Mouse (Mus musculus) CH12.LX (cell line): Measurements from ENCODE around the gene AC124502.3. TPM values are rescaled to one million over a fixed set of nuclear protein-coding genes. Genes with fewer than 3 reads are reported as not detected.

Experiments
- DNase-seq: peaks from one replicate; pipeline ENCODE4 v3.0.0-alpha.2; 2013; ENCODE audit errors: extremely low read depth
- H3K27ac ChIP-seq: 2 replicates; pipeline ENCODE4 v1.5.1; 2012; ENCODE audit warnings: low read depth, mild to moderate bottlenecking, control low read depth, moderate library complexity; ENCODE audit not compliant: insufficient read depth
- H3K27me3 ChIP-seq: replicated peaks from 2 replicates; pipeline ENCODE3; 2012; ENCODE audit warnings: inconsistent platforms
- H3K36me3 ChIP-seq, 2 experiments: replicated peaks in 1 of 2; 2 replicates each; pipeline versions ENCODE3 to v1.6.1; 2012; ENCODE audit warnings: inconsistent platforms in 1 of 2, low read length in 1 of 2, mild to moderate bottlenecking in 1 of 2, mixed read lengths in 1 of 2, moderate library complexity in 1 of 2; ENCODE audit not compliant: control insufficient read depth in 1 of 2, insufficient read depth in 1 of 2
- H3K4me1 ChIP-seq, 2 experiments: 2 replicates each; pipeline ENCODE4 v1.6.1; 2012; ENCODE audit warnings: inconsistent platforms in 1 of 2, moderate library complexity in 1 of 2; ENCODE audit not compliant: insufficient read depth in 2 of 2, control insufficient read depth in 1 of 2
- H3K4me2 ChIP-seq: 2 replicates; pipeline ENCODE4 v1.6.1; 2012; ENCODE audit warnings: low read depth, mild to moderate bottlenecking, control low read depth; ENCODE audit not compliant: poor library complexity, insufficient read depth, severe bottlenecking
- H3K4me3 ChIP-seq, 3 experiments: fragments of 150-350 bp in 1 of 3; sonication (generic) in 1 of 3; replicated peaks in 1 of 3; 2 replicates each; pipeline versions ENCODE3 to v1.5.1; 2011 to 2012; ENCODE audit warnings: low read depth in 2 of 3, low read length in 2 of 3, mild to moderate bottlenecking in 2 of 3, moderate library complexity in 2 of 3, control low read depth in 1 of 3, improper control_type of control experiment in 1 of 3, inconsistent platforms in 1 of 3, mixed read lengths in 1 of 3; ENCODE audit not compliant: poor library complexity in 1 of 3
- H3K79me2 ChIP-seq: replicated peaks from 2 replicates; pipeline ENCODE4 v1.6.1; 2012; ENCODE audit warnings: mild to moderate bottlenecking, moderate library complexity; ENCODE audit not compliant: control insufficient read depth, poor library complexity, insufficient read depth, severe bottlenecking; ENCODE audit errors: extremely low read depth
- H3K9ac ChIP-seq: 2 replicates; pipeline ENCODE4 v1.6.1; 2012; ENCODE audit warnings: low read depth, mild to moderate bottlenecking, control low read depth, moderate library complexity; ENCODE audit not compliant: insufficient read depth
- H3K9me3 ChIP-seq: replicated peaks from 2 replicates; pipeline ENCODE3; 2012; ENCODE audit warnings: low read length, inconsistent platforms, mixed read lengths
- CHD2 ChIP-seq: IDR thresholded peaks from 2 replicates; pipeline ENCODE4 v1.6.1; 2011; ENCODE audit warnings: low read length, improper control_type of control experiment
- CTCF ChIP-seq, 2 experiments: IDR thresholded peaks in 1 of 2; conservative IDR thresholded peaks in 1 of 2; 2 replicates each; pipeline ENCODE4 v1.5.1; 2011 to 2012; ENCODE audit warnings: low read depth in 2 of 2, low read length in 2 of 2, improper control_type of control experiment in 1 of 2, inconsistent platforms in 1 of 2, mild to moderate bottlenecking in 1 of 2, moderate library complexity in 1 of 2
- E2F4 ChIP-seq: IDR thresholded peaks from 2 replicates; pipeline ENCODE4 v1.6.1; 2011; ENCODE audit warnings: low read depth, low read length, improper control_type of control experiment; ENCODE audit not compliant: insufficient replicate concordance
- ELF1 ChIP-seq: IDR thresholded peaks from 2 replicates; pipeline ENCODE4 v1.6.1; 2014; ENCODE audit warnings: low read depth, mild to moderate bottlenecking, inconsistent platforms, low read length, improper control_type of control experiment
- EP300 ChIP-seq: IDR thresholded peaks from 2 replicates; pipeline ENCODE4 v1.6.1; 2011; ENCODE audit warnings: low read length, improper control_type of control experiment
- ETS1 ChIP-seq: conservative IDR thresholded peaks from 2 replicates; pipeline ENCODE4 v1.6.1; 2012; ENCODE audit warnings: low read depth, mild to moderate bottlenecking, inconsistent platforms, low read length, improper control_type of control experiment, moderate library complexity
- JUN ChIP-seq: IDR thresholded peaks from 2 replicates; pipeline ENCODE4 v1.6.1; 2011; ENCODE audit warnings: low read depth, mild to moderate bottlenecking, low read length, improper control_type of control experiment, moderate library complexity; ENCODE audit not compliant: insufficient read depth
- JUND ChIP-seq: conservative IDR thresholded peaks from 2 replicates; pipeline ENCODE4 v1.6.1; 2011; ENCODE audit warnings: low read depth, low read length, improper control_type of control experiment
- KAT2A ChIP-seq: IDR thresholded peaks from 2 replicates; pipeline ENCODE4 v1.6.1; 2012; ENCODE audit warnings: low read length, improper control_type of control experiment, inconsistent platforms; ENCODE audit not compliant: insufficient replicate concordance
- MAFK ChIP-seq: IDR thresholded peaks from 2 replicates; pipeline ENCODE4 v1.6.1; 2011; ENCODE audit warnings: low read length, improper control_type of control experiment; ENCODE audit not compliant: insufficient replicate concordance
- MEF2A ChIP-seq: IDR thresholded peaks from 2 replicates; pipeline ENCODE4 v1.6.1; 2014; ENCODE audit warnings: low read depth, mild to moderate bottlenecking, inconsistent platforms, low read length, improper control_type of control experiment, borderline replicate concordance
- MXI1 ChIP-seq: IDR thresholded peaks from 2 replicates; pipeline ENCODE4 v1.6.1; 2011; ENCODE audit warnings: mild to moderate bottlenecking, low read depth, low read length, improper control_type of control experiment
- MYC ChIP-seq: IDR thresholded peaks from 2 replicates; pipeline ENCODE4 v1.6.1; 2011; ENCODE audit warnings: low read depth, mild to moderate bottlenecking, improper control_type of control experiment, low read length
- NELFE ChIP-seq: IDR thresholded peaks from 2 replicates; pipeline ENCODE4 v1.6.1; 2011; ENCODE audit warnings: low read depth, low read length, improper control_type of control experiment
- PAX5 ChIP-seq: IDR thresholded peaks from 2 replicates; pipeline ENCODE4 v1.6.1; 2012; ENCODE audit warnings: low read length, inconsistent platforms, mixed read lengths
- POLR2A ChIP-seq: IDR thresholded peaks from 2 replicates; pipeline ENCODE4 v1.6.1; 2011; ENCODE audit warnings: low read depth, mild to moderate bottlenecking, improper control_type of control experiment, low read length
- POLR2AphosphoS2 ChIP-seq: IDR thresholded peaks from 2 replicates; pipeline ENCODE4 v1.6.1; 2011; ENCODE audit warnings: low read depth, low read length, improper control_type of control experiment
- RAD21 ChIP-seq: IDR thresholded peaks from 2 replicates; pipeline ENCODE4 v1.6.1; 2011; ENCODE audit warnings: low read depth, mild to moderate bottlenecking, low read length, improper control_type of control experiment, moderate library complexity
- SIN3A ChIP-seq: IDR thresholded peaks from 2 replicates; pipeline ENCODE4 v1.6.1; 2012; ENCODE audit warnings: low read length, improper control_type of control experiment, inconsistent platforms
- SMC3 ChIP-seq: IDR thresholded peaks from 2 replicates; pipeline ENCODE4 v1.6.1; 2011; ENCODE audit warnings: low read depth, low read length, improper control_type of control experiment
- TBP ChIP-seq: conservative IDR thresholded peaks from 2 replicates; pipeline ENCODE4 v1.6.1; 2011; ENCODE audit warnings: low read depth, low read length, improper control_type of control experiment
- TCF12 ChIP-seq: IDR thresholded peaks from 2 replicates; pipeline ENCODE4 v1.6.1; 2014; ENCODE audit warnings: low read depth, mild to moderate bottlenecking, inconsistent platforms, low read length, improper control_type of control experiment
- UBTF ChIP-seq: IDR thresholded peaks from 2 replicates; pipeline ENCODE4 v1.6.1; 2012; ENCODE audit warnings: low read depth, mild to moderate bottlenecking, inconsistent platforms, low read length, improper control_type of control experiment, moderate library complexity
- USF1 ChIP-seq: IDR thresholded peaks from 2 replicates; pipeline ENCODE4 v1.6.1; 2014; ENCODE audit warnings: low read depth, mild to moderate bottlenecking, inconsistent platforms, low read length, improper control_type of control experiment
- USF2 ChIP-seq: conservative IDR thresholded peaks from 2 replicates; pipeline ENCODE4 v1.6.1; 2011; ENCODE audit warnings: low read depth, low read length, improper control_type of control experiment
- ZMIZ1 ChIP-seq: IDR thresholded peaks from 2 replicates; pipeline ENCODE4 v1.6.1; 2012; ENCODE audit warnings: low read depth, mild to moderate bottlenecking, inconsistent platforms, low read length, improper control_type of control experiment
- dilution Hi-C: fragments of 300-500 bp; cut with MboI; formaldehyde crosslinking; loops from 2 replicates; pipeline ENCODE4 v1.14.3; 2020; ENCODE audit warnings: low sequenced_read_pairs; ENCODE audit not compliant: extremely low pct_unique_long_range_greater_than_20kb, extremely low pct_ligation_motif_present
- in situ Hi-C: fragments of 300-500 bp; cut with MboI; formaldehyde crosslinking; loops from 3 replicates; pipeline ENCODE4 v1.14.3; 2019; ENCODE audit warnings: low sequenced_read_pairs, low pct_ligation_motif_present, low pct_unique_long_range_greater_than_20kb, mixed read lengths
- polyA plus RNA-seq: library from polyadenylated mRNA; unstranded; fragments of >175 nt; gene quantifications from 2 replicates; pipeline ENCODE4 v1.2.1, GENCODE M21; 2012; ENCODE audit warnings: low read depth; ENCODE audit not compliant: insufficient read length
- total RNA-seq, 2 experiments: library from RNA; depleted of rRNA; stranded (reverse); fragments of 300-350 nt in 1 of 2; fragments of >200 nt in 1 of 2; gene quantifications; 2 replicates each; pipeline ENCODE4 v1.2.3; 2012 to 2014

AC124502.3 gene
- total and polyA plus RNA-seq, 3 experiments: 0.15 to 2.1 (median 0.29) TPM

- DNase-seq: no peak
- peaks cover 84% of the 10 kb centered on the region for H3K27me3 ChIP-seq
- in situ Hi-C loops: loop anchor here (25.0 kb wide), 2 partner anchors 357 to 507 kb away; partner anchors contain the start of genes 2010003K11Rik, Rce1 and Syt12
- H3K27ac ChIP-seq: no peak overlapping the region
- dilution Hi-C loops: no loop called here
- peaks cover 6 to 8% of the 10 kb centered on the region in 2 experiments for H3K4me1 ChIP-seq
- no peak overlapping the region for H3K4me2 ChIP-seq
- H3K36me3 ChIP-seq: no peaks in the 10 kb centered on the region
- peaks cover 5% of the 10 kb centered on the region for H3K9me3 ChIP-seq
- H3K79me2 ChIP-seq: no peaks in the 10 kb centered on the region
- no peak overlapping the region for H3K4me3 ChIP-seq
- no peak overlapping the region for H3K9ac ChIP-seq
- TF ChIP-seq JUND (no peak), MEF2A (no peak), POLR2A (no peak), MAFK (no peak), USF1 (no peak), JUN (no peak), TCF12 (no peak), NELFE (no peak), EP300 (no peak), ZMIZ1 (no peak), ETS1 (no peak)
These were observed 44.6 kb upstream of the AC124502.3 start for GRCm38 (mm10) chr19:4994043-4994442.

- in situ Hi-C loops: loop anchor here (25.0 kb wide), 2 partner anchors 362 to 512 kb away; partner anchors contain the start of genes 2010003K11Rik, Rce1 and Syt12
- no peak for DNase-seq
- Histone ChIP-seq H3K4me1 (peaks cover 4 to 7% of the 10 kb centered on the region in 2 experiments; a peak in 3 of 4 replicates), H3K79me2 (no peaks in the 10 kb centered on the region), H3K27ac (no peak overlapping the region), H3K36me3 (no peaks in the 10 kb centered on the region), H3K9ac (no peak overlapping the region), H3K4me3 (no peak overlapping the region), H3K27me3 (peaks cover 87% of the 10 kb centered on the region), H3K4me2 (no peak overlapping the region), H3K9me3 (no peaks in the 10 kb centered on the region)
- TF ChIP-seq RAD21 (no peak), TBP (no peak), PAX5 (no peak), KAT2A (no peak), NELFE (no peak), CHD2 (no peak), MXI1 (no peak), MYC (no peak), SIN3A (no peak), E2F4 (no peak), SMC3 (no peak), TCF12 (no peak), POLR2AphosphoS2 (no peak), UBTF (no peak), CTCF (conservative IDR thresholded peaks at IDR 0.05 in 1 of 2, IDR thresholded peaks at IDR 0.05 in 1 of 2; ENCODE audit: low read depth in 2 of 2, low read length in 2 of 2) (no peak), USF2 (no peak), ELF1 (no peak)
- dilution Hi-C loops: no loop called here
These were observed 39.1 kb upstream of the AC124502.3 start for GRCm38 (mm10) chr19:4999445-5000140.
